Mouse (Mus musculus) embryo, embryonic 10 days (tissue): Measurements from ENCODE around the gene Mtg1.

Experiments
- DNase-seq: peaks from one replicate; pipeline ENCODE4 v3.0.0-alpha.2; 2015; ENCODE audit warnings: low spot score

Gene Mtg1

DNA sequence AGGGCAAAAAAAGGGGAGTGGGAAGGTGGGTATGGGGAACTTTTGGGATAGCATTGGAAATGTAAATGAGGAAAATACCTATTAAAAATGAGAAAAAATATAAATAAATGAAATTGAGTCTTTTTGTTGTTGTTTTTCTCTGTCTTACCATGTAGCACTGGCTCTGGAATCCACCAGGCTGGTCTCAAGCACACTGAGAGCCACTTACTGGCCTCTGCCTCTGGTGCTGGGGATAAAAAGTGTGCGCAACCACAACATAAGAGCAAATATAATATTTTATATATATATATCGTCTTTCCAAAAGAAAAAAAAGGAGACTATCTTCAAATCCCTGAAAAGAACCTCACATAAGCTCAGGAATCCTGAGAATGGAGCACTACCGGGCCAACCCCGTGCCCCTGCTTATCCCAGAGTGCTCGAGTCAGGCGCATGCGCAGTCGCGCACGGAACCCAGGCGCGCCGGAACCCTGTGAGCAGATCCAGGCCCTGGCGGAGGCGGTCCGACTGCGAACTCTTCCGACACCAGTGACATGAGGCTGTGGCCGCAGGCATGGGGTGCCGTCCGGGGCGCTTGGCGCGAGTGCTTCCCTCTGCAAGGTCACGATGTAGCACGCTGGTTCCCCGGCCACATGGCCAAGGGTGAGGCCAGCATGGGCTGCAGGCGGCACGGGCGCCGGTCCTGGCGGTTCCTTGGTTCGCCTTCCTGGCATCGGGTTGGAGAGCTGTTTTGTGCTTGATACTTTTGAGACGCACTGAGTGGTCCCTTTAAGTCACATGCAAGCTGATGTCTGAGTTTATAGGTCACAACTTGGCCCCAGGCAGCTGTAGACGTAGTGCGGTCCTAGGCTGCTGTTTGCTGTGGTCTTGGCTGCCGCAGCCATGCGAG is at the start of gene Mtg1:
Gene Mtg1 (plus strand): TSS at position 430 of the 886 bp plus-strand sequence.
- DNase-seq: peak; percentile 96

DNA sequence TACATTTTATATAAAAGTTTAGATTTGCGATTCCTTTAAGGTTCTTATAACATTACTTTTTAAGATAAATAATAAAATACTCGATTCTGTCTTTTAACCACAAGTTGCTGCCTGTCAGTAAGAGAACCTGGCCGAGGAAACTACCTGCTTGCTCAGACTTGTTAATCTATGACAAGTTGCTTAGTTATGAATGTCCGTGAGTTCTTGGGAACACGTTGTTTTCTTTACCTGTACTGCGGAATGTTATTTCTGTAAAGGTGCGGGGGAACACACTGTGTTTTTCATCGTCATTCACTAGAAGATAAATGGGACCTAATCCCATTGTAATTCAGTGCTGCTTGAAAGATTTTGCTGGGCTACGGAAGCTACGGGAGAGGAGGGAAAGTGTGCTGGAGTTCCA is 46.8 kb upstream of the Mtg1 start:
- DNase-seq: no peak

DNA sequence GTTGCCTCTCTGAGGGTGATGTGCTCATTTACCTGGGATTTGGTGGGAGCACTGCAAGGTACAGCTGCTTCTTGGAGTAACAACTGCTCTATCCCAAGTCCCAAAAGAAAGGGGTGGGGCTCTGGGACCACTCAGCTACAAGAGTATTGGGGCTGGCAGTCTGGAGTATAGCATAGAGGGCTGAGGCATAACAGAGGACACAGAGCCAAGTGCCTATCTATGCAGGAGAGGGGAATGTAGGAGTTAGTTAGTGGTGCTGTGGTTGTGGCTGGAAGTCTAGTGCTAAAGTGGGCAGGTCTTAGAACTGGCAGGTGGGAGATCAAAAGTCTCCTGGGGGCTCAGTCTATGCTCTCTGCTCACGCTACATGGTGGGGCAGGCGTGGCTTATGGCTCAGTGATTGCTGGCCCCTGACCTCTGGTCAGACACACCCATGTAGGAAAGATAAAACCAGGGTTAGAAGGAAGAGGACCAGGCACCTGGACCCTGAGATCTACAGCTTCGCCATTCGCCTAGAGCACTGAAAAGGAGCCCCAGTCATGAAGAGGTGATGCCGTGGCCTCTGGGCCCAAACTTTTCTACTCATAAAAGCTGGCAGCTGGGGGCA is 44.3 kb upstream of the Mtg1 start, which contains the start of gene Prap1:
Gene Prap1 (plus strand): TSS at position 472 of the 605 bp plus-strand sequence.
- no peak for DNase-seq

DNA sequence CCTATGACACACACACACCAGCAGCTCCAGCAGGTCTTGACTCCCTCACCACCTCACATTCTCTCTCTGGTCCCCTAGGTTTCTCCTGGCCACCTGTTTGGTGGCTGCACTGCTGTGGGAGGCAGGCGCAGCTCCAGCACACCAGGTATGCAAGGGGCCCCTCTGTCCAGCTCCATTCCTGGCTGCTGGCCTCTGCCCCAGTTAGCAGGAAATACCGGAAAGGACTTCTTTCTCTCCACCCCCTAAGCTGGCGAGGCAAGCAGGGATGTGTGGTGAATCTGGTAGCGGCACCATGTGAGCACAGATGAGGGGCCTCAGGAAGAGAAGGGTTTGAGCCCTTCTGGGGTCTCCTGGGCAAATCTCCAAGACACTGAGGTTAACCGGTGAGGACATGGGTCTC is 42.4 kb upstream of the Mtg1 start:
- no peak for DNase-seq

DNA sequence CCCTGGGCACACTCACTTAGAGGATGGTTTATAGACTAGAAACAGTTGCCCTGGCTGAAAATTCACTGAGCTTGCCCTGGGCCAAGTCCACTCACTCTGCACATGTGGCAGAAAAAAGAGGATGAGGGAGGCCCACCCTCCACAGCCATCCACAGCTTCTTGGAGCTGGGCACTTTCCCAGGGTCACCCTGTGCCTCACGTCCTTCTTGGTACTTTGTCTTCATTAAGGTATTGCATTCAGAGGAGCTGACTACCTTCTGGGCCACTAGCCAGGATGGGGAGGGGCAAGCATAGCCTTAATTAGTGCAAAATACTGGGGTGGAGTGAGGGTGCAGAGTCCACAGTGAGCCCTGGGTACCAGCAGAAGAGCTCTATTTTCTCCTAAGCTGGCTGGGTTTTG is 41.8 kb upstream of the Mtg1 start:
- no peak for DNase-seq

GRCm38 (mm10) chr7:140096055-140096454 is 41.3 kb upstream of the Mtg1 start:
- DNase-seq: no peak

GRCm38 (mm10) chr7:140098466-140098865 is 38.9 kb upstream of the Mtg1 start:
- no peak for DNase-seq

DNA sequence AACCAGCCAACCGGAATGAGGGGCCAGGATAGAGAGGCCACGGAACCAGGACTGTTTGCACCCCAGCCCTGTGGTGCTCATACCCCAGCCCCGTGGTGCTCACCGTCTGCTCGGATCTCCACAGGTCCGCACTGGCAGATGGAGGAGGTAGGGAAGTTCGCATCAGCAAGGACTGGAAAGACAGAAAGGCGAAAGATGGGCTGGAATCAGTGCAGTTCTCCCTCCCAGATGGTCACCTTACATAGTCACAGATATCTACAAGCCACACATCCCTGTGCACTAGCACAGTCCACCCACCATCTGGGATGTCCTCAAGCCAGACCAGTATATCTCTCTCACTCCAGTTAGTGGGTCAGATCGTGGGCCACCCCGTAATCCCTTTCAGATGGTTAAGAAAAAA is 35.9 kb upstream of the Mtg1 start:
- no peak for DNase-seq

DNA sequence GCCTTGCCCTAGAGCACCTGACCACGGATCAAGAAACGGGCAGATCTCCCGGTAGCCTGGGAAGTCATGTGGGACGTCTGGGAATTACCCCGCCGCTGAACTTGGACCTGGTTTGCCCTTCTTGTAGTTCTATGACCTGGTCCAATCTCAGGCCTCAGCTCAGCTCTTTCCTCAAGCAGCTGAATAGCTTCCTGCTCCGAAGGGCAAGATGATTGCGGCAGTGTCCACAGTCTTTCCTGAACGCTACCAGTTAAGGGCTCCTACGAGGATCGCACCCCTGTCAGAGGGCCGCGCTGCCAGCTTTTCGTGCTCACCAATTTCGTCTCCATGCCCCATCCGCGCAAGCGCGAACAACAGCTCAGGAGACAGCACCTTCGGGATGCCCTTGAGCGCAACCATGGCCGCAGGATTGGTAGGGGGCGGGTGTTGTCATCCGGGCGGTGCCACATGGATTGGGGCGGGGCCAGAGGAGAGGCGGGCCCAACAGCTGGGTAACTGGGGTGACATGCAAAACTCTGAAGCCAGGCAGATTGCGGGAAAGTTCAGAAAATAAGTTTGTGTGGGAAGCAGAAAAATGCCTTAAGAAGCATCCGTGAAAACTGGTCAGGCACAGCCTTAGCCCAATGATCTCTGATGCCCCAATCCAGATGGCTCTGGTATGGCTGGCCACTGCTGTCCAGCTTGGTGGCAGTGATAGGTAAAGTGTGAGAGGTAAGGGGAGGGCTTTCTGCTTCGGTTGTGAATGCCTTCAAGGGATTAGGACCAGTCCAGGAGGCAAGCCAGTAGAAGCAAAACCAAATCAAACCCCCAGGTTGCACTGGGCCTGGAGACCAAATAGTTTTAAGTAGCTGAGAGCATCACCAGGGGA is 35.1 kb upstream of the Mtg1 start, which contains the start of gene Fuom:
Gene Fuom (minus strand): TSS at position 449 of the 868 bp plus-strand sequence.
- DNase-seq: peak; percentile 83

GRCm38 (mm10) chr7:140104009-140104408 is 33.4 kb upstream of the Mtg1 start:
- no peak for DNase-seq

DNA sequence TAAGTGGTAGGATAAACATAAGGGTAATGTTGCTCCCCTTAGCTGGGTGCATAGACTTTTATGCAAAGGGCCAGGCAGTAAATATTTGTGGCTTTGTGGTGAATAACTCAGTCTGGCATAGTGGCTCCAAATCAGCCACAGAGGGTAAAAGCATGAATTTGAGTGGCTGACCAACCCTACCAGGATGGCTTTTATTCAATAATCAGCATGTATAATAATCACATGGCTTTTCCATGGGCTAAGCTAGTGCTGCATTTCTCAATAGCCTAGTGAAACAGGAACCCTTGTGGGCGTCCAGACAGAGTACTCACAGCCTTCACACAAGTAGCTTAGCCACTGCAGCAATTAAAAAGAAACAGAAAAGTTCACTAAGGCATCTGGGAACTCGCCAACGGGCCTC is 25.4 kb upstream of the Mtg1 start:
- DNase-seq: no peak

GRCm38 (mm10) chr7:140115583-140116328 is 21.6 kb upstream of the Mtg1 start, which contains the start of gene Paox:
Paox (plus strand) TSS chr7:140115799.
- DNase-seq: peak; percentile 64

DNA sequence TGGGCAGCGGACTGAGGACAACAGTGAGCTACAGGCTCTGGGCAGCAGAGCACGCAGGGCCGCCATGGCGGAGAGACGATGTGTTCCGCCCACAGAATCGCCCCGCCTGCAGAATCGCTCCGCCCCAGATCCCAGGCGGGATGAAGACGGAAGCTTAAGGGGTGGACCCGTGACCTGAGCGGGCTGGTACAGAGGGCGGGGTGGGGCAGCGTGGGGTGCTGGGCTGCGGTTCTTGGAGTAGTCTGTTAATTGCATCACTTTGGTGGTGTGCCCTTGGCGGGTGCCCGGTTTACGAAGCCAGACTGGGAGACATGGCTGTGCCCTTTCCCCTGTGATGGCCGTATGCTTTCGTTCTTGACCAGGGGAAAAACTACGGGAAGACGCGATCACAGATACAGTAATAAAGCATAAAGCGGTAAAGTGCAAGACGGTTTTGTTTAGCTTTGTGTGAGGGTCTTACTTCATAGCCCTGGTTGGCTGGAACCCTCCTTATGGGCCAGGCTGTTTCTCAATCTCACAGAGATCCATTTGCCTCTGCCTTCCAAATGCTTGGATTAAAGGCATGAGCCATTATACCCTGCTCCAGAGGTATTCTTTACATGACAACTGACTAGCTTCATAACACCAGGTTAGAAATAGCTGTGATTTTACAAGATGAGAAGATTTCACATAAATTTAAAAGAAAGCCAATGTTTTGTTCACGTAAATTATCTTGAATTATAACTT is 20.9 kb upstream of the Mtg1 start, which contains the start of gene Echs1:
Gene Echs1 (minus strand): TSS at position 148 of the 726 bp plus-strand sequence.
- peak; percentile 92 for DNase-seq

DNA sequence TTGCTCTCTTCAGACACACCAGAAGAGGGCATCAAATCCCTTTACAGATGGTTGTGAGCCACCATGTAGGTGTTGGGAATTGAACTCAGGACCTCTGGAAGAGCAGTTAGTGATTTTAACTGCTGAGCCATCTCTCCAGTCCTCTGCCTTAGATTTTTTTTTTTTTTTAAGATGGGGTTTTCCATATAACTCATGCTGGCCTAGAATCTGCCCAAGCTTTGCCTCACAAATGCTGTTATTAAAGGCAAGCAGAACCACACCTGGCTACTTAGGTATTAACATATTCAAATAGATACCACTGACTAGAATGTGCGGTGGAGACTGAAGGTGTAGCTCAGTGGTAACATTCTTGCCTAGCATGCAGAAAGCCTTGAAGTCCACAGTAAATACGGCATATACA is 16.9 kb upstream of the Mtg1 start:
- no peak for DNase-seq

DNA sequence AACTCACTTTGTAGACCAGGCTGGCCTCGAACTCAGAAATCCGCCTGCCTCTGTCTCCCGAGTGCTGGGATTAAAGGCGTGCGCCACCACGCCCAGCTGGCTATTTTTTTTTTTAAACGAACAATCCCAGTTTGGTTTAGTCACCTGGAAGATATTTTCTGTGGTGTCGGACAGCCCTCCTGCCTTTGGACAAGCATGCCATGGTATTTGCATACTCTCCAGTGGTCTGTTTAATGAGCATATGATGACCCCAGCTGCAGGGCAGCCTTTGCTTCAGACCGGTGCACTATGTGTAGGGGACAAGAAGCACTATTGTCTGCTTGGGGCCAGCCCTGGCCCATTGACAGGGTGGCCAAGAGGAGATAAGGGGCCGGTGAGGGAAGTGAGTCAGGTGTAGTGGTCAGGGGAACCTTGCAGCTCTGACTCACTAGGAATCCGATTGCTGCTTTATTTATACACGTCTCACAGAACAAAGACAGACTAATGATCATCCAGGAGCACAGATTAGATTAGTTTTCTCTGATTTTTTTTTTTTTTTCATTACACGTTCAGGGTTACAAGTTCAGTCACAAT is 15.9 kb upstream of the Mtg1 start:
- no peak for DNase-seq

DNA sequence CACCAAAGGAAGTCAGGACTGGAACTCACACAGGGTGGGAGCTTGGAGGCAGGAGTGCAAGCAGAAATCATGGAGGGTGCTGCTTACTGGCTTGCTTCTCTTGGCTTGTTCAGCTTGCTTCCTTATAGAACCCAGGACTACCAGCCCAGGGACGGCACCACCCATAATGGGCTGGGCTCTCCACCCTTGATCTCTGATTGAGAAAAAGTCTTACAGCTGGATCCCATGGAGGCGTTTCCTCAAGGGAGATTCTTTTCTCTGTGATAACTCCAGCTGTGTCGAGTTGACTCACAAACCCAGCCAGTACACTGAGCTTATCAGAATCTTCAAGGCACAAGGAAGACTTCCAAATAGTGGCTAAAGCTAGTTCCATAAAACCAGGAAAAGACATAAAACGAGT is 14.6 kb upstream of the Mtg1 start:
- no peak for DNase-seq

DNA sequence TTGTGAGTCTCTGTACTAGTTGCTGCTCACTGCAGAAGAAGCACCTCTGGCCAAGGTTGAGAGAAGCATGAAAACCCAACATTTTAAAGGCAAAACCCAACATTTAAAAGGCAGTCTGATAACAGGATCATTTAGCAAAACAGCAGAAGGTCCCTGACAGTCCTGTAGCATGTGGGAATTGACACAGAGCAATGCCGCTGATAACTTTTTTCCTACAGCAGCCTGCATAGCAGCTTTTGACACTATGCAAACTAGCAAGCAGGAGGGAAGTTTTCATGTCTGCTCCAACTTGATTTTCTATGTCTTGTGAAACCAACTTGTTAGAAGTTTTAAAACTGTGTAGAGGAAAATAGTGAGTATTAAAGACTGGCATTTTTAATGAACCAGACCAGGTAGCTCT is 13.0 kb upstream of the Mtg1 start:
- no peak for DNase-seq

GRCm38 (mm10) chr7:140125278-140126021 is 11.9 kb upstream of the Mtg1 start:
- DNase-seq: peak; percentile 90

DNA sequence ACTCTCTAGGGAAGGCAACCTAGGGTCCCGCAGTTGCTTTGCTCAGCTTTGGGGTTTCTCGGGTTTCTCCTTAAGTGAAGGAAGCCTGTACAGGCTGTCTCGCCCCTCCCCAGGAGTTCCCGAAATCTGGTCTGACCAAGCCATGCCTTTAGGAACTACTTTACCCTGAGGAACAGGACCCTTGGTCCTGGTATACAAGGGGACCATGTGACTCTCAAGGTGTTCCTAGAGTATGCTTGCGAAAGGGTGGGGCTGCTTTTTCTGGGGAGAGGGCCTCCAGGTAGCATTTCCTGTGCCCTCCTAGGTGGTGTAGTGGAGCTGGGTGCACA is 11.4 kb upstream of the Mtg1 start:
- no peak for DNase-seq

GRCm38 (mm10) chr7:140126934-140127333 is 10.4 kb upstream of the Mtg1 start:
- no peak for DNase-seq
